Mouse (Mus musculus) ovary, postnatal 36 days (tissue): Measurements from ENCODE around the gene Fignl1.

ENCODE experiments used
- DNase-seq: peaks from one replicate; pipeline ENCODE4 v3.0.0; 2022; ENCODE audit warnings: low spot score, mixed read lengths

The Fignl1 gene

DNA sequence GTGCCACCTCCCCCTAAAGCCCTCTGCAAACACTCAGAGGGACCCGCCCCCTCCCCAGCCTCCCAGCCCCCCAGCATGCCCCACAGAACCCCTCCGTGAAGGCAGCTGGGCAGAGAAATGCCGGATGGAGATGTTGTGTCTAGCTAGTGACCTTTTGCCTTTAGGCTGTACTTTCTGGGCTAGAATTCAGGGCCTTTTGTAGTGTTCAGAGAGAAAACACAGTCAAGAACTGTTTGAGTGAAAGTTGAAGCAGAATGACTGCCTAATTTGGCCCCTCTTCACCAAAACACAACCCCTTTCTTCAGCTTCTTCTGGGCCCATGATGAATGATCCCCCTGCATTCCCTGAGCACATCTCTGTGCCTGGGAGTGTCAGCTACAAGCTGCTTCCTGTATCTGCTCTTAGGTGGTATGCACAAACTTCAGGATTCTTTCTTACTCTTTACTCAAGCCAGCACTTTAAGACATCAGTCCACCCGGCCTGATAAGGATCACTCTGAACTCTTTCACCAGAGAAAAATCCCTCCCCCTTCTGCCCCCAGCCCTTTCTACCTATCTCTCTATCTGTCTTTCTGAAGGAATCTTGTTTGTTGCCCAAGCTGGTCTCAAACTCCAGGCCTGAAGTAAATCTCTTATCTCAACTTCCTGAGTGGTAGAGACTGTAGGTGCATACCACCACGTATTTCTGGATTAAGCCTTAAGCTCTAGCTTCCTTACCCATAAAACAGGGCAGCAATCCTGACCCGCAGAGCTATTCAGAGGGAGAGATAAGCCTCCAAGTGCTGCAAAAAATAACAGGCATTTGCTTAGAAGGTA lies 23.4 kb upstream of the Fignl1 start:
- no peak for DNase-seq

DNA sequence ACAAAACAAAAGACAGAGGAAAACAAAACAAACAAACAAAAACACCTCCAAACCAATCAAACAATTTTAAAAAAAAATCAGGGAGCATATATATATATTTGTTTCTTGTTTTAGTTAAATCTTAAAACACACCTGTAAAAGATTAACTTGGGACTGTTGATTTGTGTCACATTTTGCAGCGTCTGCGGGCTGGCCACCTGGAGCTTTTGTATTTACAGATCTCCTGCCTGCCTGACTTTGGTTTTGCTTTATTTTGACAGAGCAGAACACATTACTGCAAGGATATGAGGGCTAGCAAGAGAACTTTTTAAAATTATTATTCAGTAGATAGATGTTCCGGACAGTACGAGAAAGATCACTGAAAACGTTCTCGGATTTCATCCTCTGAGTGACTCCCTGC lies 22.8 kb upstream of the Fignl1 start:
- DNase-seq: no peak

DNA sequence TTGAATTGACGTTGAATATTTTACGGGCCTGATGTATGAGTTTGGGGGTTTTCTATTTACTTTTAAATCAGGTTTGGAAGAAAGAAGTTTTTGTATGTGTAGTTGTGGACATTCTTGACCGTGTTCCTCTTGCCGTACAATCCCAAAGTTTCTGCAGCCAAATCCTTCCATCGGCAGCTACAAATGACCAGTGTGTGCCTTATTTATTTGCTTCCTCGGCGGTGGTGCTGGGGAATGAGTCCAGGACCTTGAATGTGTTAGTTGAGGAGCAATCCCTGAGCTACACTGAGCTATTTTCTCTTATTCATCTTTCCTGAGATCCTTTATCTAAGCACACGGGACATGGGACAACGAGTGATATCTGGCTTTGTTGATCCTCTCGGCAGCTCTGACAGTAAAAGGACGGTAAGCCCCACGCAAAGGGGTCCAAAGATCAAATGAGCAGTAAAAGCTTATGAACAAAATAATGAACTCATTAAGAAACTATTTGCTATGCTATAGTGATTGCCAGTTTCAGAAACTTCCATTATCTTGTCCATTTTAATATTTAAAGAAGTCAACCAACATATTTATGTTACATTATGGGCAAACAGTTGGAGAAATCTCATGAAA lies 22.2 kb upstream of the Fignl1 start:
- no peak for DNase-seq

DNA sequence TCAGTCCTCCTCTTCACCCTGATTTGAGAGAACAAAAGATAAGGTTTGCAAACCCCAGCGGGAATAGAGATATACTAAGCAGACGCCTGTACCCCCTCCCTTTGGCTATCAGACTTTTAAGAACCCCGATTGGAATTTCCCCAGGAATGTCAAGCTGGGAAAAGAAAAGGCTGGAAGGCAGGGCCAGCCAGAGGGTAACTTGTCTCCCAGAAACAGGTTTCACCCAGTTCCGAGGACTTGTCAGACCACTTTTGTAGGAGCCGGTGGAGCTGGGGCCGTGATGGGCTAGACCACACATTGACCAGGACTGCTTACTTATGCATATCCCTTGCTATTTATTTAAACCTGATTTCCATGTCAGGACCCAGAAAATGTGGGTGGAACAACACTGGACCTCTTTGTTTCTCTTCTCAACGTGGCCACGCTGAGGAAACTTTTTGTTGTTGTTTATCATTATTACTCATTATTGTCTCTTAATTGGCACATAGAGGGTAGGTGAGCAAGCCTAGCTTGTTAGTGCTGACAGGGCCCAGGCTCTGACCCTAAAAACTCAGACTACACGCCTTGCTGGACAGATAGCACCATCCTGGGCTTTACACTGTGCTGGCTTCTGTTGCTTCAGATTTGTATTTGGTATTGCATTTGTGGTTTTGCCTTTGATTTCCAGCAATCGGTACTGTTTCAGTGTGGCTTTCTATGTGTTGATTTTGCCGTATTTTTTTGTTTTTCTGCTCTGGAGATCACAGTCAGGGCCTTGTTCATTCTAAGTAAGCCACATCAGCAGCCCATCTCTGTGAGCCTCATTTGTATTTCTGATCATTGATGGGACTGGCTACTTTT lies 20.6 kb upstream of the Fignl1 start:
- no peak for DNase-seq

DNA sequence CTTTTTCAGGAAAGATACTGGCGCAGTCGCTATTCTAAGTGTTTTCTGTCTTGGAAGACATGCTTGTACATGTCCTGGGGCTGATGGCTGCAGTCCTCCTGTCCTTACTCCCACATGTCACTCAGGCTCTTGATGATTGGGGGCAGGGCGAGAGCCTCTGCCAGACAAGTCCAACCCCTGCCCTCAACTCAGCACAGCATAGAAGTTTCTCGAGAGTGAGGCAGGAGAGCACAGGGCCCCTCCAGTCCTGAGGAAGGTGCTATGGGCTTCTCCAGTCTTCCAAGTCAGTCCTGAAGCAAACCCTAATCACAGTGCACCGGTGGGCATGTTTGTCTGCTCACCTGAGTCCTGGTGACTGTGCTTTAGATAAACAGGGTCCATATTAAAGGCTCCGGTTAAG lies 20.0 kb upstream of the Fignl1 start:
- DNase-seq: no peak

DNA sequence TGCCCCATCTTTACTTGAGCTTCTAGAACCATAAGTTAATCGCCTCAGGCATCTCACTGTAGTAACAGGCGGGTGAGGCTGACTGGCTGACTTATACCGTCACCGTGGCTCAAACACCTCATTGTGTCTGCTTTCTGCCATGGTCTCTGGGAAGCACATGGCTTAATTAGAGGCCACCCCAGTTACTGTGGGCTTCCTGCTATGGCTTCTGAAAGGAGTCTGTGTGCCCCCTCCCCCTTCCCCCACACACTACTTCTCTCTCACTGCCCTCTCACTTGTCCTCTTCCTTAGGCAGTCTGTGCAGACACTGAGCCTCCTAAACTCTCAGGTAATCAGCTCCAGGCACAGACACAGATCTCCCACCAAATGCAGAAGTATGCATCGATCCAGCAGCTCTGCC lies 19.5 kb upstream of the Fignl1 start:
- no peak for DNase-seq

DNA sequence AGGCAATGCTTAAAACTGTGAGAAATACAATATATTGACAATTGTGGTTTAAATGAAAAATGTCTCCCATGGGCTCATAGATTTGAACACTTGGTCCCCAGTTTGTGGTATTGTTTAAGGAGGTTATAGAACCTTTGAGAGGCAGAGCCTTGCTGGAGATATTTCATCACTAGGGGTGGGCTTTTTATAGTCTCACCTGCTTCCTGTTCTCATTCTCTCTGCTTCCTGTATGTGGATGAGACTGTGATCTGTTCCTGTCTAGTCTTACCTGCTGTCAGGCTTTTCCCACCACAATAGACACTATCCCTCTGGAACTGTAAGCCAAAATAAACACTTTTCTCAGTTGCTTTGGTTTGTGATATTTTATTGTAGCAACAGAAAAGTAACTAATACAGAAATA lies 17.7 kb upstream of the Fignl1 start:
- no peak for DNase-seq

DNA sequence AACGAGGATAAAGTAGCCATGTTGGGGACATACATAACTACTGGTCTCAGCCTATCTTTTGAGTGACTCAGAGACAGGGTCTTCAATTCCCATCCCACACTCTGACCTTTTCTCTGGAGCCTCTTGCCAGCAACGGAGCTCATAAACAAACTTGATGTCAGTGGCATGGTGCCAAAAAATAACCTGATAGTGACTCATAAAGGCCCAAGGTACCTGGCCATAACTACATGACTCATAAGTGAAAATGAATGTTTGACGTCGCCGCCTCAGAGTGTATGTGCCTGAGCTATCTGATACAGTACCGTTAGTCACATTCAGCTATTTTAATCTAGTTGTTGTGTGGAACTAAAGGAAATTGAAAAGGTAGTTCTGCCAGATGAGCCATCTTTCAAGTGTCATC lies 16.9 kb upstream of the Fignl1 start:
- DNase-seq: no peak

DNA sequence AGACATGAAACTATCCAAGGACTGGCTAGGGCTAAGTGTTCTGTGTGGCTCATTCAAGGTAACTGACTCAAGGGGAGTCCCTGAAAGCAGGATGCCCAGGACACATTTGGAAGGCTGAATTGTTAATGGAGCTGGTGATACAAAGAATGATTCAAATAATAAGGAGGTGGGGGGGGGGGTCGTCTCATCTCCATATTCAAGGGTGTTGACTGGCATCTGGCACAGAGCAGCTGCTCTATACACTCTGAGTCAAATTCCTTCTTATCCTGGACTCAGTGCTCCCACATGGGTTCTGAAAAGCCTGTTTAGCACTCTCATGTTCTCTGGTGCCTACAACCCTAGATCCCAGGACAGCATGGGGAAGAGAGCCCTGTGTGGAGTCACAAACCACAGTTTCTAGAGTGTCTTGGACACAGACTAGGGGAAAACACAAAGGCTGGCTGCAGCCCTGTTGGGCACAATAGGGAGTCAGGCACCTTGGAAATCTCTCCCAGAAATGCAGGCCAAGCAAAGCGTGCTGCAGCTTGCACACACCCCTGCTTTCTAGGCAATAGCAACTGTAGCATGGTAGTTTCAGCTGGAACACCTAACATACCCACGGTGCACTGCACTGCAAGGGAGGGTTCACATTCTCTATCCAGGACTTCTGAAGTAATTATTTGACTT lies 16.3 kb upstream of the Fignl1 start:
- no peak for DNase-seq

DNA sequence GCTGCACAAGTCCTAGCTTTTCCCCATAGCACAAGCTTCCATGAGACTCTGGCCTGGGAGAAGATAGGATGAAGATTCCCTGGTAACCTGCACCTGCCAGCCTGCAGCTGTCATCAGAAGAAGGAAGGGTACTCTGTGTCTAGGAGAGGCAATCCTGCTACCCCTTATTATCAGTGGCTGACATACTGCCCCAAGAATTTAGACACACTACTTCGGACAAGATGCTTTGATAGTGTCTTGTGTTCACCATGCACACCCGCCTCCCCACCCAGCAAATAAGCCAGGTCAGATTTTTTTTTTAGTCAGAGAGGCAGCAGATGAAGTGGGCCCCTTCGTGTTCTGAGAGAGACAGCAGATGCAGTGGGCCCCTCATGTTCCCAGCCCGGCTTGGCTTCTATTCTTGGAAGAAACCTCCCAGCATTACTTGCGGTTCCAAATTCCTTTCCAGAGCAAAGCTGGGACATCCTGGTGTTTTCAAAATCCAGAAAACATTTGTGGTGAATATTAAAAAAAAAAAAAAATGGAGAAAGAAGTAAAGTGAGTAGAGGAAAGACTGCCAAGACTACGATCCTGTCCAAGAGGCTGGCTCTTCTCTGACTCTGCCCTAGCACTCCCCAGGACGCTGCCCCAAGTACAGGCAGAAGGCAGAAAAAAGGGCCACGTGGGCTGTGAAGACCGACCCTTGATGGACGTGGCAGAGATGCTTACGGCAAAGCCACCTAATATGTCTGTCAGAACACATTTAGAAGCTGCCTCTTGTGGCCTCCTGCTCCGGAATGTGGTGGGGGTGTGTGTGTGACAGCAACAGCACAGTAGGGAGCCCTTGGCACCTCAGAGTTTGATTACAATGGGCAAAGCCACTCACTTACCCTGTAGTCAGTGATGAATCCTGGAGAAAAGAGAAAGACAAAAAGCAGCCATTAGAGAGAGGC lies 15.5 kb upstream of the Fignl1 start:
- DNase-seq: no peak

DNA sequence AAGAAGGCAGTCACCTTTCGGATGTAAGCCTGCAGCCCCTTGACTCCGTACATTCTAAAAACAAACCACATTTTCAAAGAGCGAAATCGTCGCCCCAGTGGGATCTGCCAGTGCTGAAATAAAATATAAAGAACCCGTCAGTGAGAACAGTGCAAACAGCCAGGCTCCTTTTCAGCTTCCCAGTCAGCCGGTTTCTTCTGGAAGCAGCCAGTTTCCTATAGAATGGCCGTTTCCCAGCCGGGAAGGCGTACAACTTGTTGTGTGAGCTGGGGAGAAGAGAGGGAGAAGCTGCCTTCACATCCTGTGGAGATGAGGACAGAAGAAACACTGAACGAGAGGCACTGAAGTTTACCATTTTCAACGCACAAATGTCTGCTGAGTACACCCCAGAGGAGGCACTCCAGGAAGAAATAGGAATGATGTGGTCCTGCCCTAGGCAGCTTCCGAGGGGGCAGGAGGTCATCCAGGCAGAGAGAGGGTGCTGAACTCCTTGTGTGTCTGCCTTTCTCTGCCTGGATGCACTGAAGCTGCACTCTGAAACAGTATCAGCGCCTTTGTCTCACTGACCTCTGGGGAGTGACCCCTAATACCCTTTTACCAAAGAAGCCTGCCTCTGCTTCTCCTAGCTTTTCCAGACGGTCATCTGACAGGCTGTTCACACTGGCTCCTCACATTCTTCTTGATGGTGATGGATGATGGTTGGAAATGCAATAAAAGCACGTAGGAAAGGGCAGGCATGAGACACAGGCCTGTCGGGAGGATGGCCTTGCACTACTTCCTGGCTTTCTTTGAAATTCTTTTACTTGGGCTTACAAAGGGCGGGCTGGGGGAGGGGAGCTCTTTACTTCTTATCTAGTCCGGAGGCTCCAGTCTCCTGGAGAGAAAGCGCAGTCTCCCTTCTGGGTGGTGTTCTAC lies 13.7 kb upstream of the Fignl1 start:
- DNase-seq: peak; percentile 23

DNA sequence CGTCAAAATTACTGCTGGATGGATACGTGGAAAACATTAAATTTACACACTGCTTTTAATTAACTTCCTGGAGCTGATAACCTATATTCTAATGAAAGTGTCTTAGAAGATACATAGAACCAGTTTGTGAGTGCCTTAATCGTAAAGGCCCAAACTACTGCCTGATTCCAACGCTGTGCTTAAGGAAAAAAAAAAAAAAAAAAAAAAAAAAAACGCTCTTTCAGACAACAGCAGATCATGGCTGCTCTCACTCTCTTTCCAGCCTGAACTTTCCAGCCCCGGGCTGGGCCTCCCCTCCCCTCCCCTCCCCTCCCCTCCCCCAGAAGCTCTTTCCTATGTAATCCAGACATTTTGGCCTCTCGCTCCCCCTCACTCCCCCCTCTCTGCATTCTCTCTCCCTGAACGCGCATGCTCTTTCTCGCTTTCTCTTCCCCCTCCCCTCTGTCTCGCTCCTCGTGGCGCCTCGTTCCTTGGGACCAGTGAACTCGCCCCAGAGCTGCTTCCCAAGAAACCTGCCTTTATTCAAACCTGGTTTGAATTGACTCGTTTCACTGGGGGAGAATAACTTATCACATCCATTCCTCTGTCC lies 12.7 kb upstream of the Fignl1 start:
- peak; percentile 46 for DNase-seq

DNA sequence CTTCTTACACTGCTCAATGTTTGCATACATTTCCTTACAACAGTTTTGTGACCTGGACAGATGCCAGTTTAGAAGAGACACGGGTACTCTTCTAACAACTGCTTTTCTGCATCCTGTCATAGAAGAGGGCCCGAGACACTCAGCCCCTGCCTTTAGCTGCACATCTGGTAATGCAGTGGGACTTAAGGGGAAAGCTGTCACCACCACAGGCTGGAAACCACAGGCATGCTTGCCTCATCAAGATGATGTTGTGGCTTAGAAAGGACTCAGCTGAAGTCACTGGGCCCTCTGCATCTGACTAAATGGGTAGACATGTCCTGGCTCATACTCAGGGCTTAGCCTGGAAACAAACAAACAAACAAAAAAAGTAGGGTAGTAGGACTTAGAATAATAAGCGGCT lies 12.0 kb upstream of the Fignl1 start:
- DNase-seq: no peak

DNA sequence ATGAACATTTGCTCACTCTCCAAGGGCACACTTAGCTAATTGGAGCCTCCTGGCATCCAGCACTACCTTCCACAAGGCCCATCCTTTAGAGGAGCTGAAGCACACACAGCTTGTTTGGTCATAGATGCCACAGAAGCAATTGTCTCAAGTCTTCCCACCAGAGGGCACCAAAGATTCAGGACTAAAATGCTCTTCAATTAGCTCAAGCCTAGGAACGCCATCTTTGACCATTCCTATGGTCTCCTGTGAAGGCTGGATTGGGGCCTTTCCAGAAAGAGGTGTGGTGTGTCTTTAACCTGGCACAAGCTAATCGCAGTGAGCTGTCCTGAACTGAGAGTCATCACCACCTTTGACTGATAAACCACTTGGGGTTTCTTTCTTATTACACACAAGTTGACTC lies 11.5 kb upstream of the Fignl1 start:
- peak; percentile 34 for DNase-seq

DNA sequence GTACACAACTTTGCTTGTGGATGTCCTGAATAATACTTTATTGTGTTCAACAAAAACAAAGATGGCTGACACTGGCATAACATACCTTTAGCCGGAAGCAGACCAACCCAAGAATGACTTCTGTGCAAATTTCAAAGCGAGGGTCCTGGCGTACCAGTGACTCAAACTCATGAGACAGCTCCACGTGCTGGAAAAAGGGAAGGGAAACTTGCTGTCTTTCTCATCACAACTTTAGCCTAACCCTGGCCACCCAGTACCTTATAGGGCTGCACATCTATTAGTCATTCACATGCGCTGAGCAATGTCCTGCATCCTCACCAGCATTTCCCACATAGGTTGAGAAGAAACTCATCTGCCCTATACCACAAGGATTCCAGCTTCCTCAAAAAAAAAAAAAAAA lies 10.4 kb upstream of the Fignl1 start:
- no peak for DNase-seq

DNA sequence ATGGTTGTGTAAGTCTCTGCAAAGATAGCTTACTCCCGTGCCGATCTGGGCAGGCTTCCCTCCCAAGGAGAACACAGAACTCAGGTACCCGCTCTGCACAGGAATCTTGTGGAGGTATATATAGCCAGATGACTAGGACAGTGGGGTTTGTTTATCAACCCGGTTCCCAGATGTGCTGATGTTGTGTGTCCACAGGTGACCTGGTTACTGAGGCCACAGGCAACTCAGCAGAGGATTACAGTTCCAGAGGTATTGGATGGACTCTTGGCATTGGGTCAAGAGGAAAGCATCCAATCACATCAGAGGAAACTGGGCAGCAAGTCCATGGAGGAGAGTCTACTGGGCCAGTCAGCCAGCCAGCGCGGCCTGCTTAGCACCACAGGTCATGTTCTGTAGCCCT lies 10.0 kb upstream of the Fignl1 start:
- DNase-seq: no peak

DNA sequence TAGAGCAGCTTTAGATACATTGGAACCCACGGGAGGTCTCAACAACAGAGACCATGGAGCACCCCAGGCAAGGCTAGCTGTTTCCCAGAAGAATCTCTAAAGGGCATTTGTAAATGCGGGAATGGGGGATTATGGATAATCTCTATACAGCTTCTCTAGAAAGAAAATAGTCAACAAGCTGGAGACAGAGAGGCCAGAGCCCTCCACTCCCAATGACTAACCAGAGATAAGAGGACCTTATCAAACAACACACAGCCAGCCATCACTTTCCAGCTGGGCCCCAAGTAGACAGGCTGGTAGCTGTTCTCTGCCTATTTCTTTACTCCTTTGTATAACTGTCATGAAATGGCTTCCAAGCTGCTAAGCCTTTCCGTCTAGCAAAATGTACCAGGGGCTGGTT lies 7.0 kb upstream of the Fignl1 start:
- no peak for DNase-seq

DNA sequence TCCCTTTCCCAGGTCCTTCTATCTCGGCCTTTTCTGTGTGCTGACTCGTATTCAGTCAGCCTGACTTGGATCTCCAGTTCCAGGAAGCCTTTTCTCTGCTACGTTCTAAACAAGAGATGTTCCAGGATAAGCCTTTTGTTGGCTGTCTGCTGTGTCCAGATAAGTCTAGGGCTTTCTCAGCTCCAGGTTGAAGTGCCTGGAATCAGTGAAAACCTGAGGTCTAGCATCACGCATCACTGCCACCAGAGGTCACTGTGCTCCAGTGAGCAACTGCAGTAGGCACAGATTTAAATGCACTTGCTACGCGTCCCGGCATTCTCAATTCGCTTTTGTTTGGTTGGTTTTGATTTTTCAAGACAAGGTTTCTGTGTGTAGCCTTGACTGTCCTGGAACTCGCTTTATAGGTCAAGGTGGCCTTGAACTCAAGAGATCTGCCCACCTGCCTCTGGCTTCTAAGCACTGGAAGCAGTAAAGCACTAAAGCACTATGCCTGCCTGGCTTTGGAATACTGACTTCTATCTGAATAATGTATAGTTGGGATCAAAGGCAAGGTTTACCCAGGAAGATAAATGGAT lies 3.2 kb upstream of the Fignl1 start:
- DNase-seq: peak; percentile 73

DNA sequence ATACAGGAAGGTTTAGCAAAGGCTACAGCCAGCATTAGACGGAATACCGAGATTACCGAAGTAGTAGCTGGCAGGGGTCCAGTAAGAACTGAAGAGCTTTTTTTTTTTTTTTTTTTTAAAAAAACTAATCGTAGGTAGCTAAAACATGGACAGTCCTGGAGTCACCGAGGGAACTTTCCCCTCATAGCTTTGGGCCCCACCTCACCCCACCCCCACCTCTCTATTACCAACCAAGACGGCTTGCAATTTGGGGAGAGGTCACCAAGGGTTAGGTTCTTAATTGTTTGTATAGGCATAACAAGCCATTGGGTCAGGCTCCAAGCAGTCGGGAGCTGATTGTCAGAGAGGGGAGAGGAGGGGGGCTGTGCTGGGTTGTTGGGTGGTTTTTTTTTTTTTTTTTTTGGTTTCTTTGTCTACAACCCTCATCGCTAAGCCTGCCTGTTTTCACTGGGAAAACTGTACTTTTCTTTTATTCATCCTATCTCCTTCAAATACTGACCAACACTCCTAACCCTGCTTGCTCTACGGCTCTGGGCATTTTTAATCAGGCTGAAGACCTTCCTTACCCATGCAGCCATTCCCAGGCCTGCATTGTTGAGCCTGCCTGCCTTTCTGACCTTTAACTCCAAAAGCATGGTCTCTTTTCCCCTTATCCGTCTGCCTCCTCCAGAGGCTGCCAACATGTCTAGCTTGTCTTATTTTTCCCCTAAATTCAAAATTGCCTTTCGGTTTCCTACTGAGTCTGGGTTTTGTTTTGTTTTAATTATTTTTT lies 828 bp upstream of the Fignl1 start:
- no peak for DNase-seq
